ENCODE assay signal across 8 mouse cellular contexts in the genomic region with DNA sequence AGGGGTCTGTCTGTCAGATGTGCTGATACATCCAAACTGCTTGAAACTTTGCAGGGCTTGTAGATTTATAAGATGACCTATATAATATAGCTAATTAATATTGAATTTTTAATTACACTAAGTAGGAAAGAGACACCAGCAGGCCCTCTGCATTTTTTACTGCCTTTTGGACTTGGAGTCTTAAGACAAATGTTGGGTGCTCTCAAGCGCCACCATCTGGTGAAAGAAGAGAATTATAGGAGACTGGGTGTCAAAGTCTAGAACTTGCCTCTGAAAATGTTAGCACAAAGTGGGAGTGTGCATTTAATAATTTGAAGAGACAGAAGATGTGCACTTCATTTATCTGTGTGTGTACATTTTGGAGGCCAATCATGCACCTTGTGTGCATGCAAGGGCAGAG.
A peak's percentile ranks its signal among the peaks of the same experiment; 100 is the strongest.
DNase-seq lines count a peak whose midpoint lies in the region.

No protein-coding gene starts in this region.

- no peaks in the 10 kb centered on the region for H3K27me3 ChIP-seq in splenic B cell, adult 2 months (ENCODE audit: control insufficient read depth, insufficient read depth, low read length, poor library complexity, severe bottlenecking)

- DNase-seq in heart, adult 8-10 months (ENCODE audit: low spot score) = peak; percentile 73
- DNase-seq in heart, adult 11 months = no peak
- DNase-seq in urinary bladder, postnatal 14 days (ENCODE audit: low spot score) = peak; percentile 46
- DNase-seq in urinary bladder, adult 2 months (ENCODE audit: low spot score) = no peak
- DNase-seq in cerebellum, postnatal 14 days = peak; percentile 73 to 74
- DNase-seq in kidney, postnatal 14 days = peak; percentile 61
- DNase-seq in splenic B cell, adult 2 months (ENCODE audit: low read depth, low spot score) = peak; percentile 14
- no peak for DNase-seq in yolk sac, embryonic 10.5 days (ENCODE audit: low spot score)

- H3K36me3 ChIP-seq in splenic B cell, adult 2 months (ENCODE audit: control insufficient read depth, insufficient read depth, low read length, poor library complexity, severe bottlenecking) = no peaks in the 10 kb centered on the region

Comparison
In these comparisons a context has a peak if more than half of its experiments do, and no peak if none do; other contexts are left out.
1. DNase-seq: peak in heart, adult 8-10 months (single experiment), urinary bladder, postnatal 14 days (single experiment), cerebellum, postnatal 14 days (2 of 2), kidney, postnatal 14 days (single experiment) and splenic B cell, adult 2 months (single experiment); none in heart, adult 11 months (single experiment), urinary bladder, adult 2 months (single experiment) and yolk sac, embryonic 10.5 days (single experiment).